ENCODE assay signal across 7 mouse cellular contexts in the genomic region with DNA sequence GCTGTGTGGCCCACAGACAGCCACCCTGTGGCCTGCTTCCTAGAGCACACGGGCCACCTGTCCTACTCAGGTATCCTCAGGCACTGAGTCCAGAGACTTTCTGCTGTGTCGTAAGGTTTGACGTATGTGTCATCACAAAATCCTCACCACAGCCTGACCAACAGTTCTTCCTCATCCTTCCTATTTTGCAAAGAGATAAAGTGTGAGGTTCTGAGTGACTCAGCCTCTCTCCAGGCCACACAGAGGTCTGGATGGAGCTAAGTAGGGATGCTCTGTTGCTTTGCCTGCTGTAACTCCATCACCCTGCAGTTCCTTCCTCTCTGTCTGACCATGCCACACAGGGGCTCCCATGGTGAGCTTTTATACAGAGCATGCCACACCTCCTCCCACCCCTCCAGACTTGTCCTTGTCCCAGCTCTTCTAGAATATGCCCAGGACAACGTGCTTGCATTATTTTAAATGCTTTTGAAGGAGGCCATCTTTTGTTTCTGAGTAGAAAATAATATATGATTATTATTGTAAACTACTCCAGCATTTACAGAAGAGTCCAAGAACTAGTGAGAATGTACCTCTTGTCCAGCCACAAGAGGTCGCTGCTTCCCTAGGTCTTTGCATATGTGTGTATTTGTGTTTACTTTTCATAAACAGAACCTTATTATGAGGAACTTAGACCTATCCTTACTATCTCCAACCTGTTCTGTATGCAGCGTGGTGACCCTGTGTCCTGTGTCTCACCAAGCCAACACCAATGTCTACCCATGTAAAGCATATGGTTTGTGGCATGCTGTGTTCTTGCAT. TPM values are rescaled to one million over a fixed set of nuclear protein-coding genes. Genes with fewer than 3 reads are reported as not detected.
DNase-seq lines count a peak whose midpoint lies in the region; ATAC-seq and TF ChIP-seq lines count a peak whose summit lies in the region.

No protein-coding gene starts in this region.

- no peaks in the 10 kb centered on the region for H3K27me3 ChIP-seq in kidney, adult 2 months (replicated peaks; ENCODE audit: control insufficient read depth, insufficient read depth, low read length)

- ATAC-seq in common myeloid progenitor, adult 5-6 weeks (replicated peaks; ENCODE audit: low read depth, poor library complexity, severe bottlenecking) = peak; percentile 70
- no peak for ATAC-seq in erythroid progenitor cell, adult 5-6 weeks (replicated peaks; ENCODE audit: low FRiP score, poor library complexity, severe bottlenecking)

- H3K27ac ChIP-seq in kidney, adult 2 months (ENCODE audit: insufficient read depth, low read depth, low read length) = no peak overlapping the region

- 0 out of 2 replicates have a peak, but pooled peaks cover 4% of the 10 kb centered on the region for H3K4me1 ChIP-seq in kidney, adult 2 months (ENCODE audit: control insufficient read depth, insufficient read depth, low read length)

- TF ChIP-seq POLR2A in kidney, adult 2 months (IDR thresholded peaks at IDR 0.05; ENCODE audit: low read depth, low read length) = no peak

- 67% methylated on average over 6 of the region's 6 CpGs for WGBS in kidney, adult 2 months

- H3K36me3 ChIP-seq in kidney, adult 2 months (ENCODE audit: control insufficient read depth, insufficient read depth, low read length) = no peaks in the 10 kb centered on the region

- TF ChIP-seq CTCF in kidney, adult 2 months (conservative IDR thresholded peaks at IDR 0.05; ENCODE audit: insufficient read depth, insufficient read length, low read depth, low read length) = no peak

- peak; percentile 21 for DNase-seq in kidney, adult 2 months
- DNase-seq in kidney, adult 11 months = no peak
- peak; percentile 55 for DNase-seq in 3T3-L1 (ENCODE audit: low read depth, low spot score)
- peak; percentile 63 for DNase-seq in A20 (ENCODE audit: low read depth, low spot score)
- DNase-seq in urinary bladder, adult 2 months (ENCODE audit: low spot score) = no peak

- no peak overlapping the region for H3K4me3 ChIP-seq in kidney, adult 2 months (ENCODE audit: insufficient read depth, low read depth, low read length)

RNA-seq across cellular contexts. Expression of a gene that starts 43.3 kb away (rescaled TPM):
- polyA plus RNA-seq in kidney, adult 2 months (2012; rRNA removed) = 0.45 and 1.2 TPM in 2 replicates
- 6.3 TPM in 2 replicates for total RNA-seq in common myeloid progenitor, adult 5-6 weeks (2017)
- polyA plus RNA-seq in urinary bladder, adult 2 months (2012; rRNA removed) = 4.0 TPM in 2 replicates
- 15.1 and 20.1 TPM in 2 replicates for total RNA-seq in erythroid progenitor cell, adult 5-6 weeks (2015; ENCODE audit: low replicate concordance)
- total RNA-seq in erythroid progenitor cell, adult 5-6 weeks (2017; ENCODE audit: low replicate concordance) = 8.9 and 10.4 TPM in 2 replicates

Comparison
In these comparisons a context has a peak if more than half of its experiments do, and no peak if none do; other contexts are left out.
1. DNase-seq: peak in kidney, adult 2 months (single experiment), 3T3-L1 (single experiment) and A20 (single experiment); none in kidney, adult 11 months (single experiment) and urinary bladder, adult 2 months (single experiment).